Mouse (Mus musculus) ES-E14 (cell line): Measurements from ENCODE around the gene Gramd1b.

Experiments used
- HCFC1 ChIP-seq: IDR thresholded peaks from 2 replicates; pipeline ENCODE4 v1.6.1; 2012; ENCODE audit warnings: low read length, inconsistent platforms, borderline replicate concordance; ENCODE audit not compliant: insufficient read depth
- MAFK ChIP-seq: IDR thresholded peaks from 2 replicates; pipeline ENCODE4 v1.6.1; 2014; ENCODE audit warnings: mild to moderate bottlenecking, low read depth, low read length, inconsistent platforms; ENCODE audit not compliant: insufficient read depth

DNA sequence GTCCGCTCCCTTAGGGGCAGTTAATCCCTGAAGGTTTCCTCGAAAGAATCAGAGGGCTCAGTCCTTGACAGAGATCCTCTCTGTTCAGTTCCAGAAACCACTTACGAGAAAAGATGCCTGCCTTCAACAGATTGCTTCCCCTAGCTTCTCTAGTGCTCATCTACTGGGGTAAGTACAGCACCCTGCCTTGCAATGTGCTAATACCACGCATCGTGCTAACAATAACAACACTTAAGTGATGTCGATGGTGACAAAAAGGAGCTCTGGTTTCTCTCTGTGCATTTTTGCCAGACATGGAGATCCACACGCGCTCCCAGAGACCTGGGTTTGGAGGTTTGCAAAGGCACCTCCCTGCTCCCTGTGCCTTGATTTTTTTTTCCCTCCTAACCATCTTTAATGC lies 261.3 kb downstream of the Gramd1b start:
- TF ChIP-seq HCFC1 (no peak), MAFK (no peak)
